In genomic region chr12:85647346-85647745, GRCm38 (mm10) we compare ENCODE assay signal across 8 mouse cellular contexts. TPM values are rescaled to one million over a fixed set of nuclear protein-coding genes. Genes with fewer than 3 reads are reported as not detected.
DNase-seq lines count a peak whose midpoint lies in the region; TF ChIP-seq lines count a peak whose summit lies in the region.

No protein-coding gene starts in this region.

- no peaks in the 10 kb centered on the region for H3K36me3 ChIP-seq in testis, adult 2 months (ENCODE audit: control insufficient read depth, insufficient read depth, low read length)

- H3K4me1 ChIP-seq in testis, adult 2 months (ENCODE audit: control insufficient read depth, insufficient read depth, low read length), result no peaks in the 10 kb centered on the region

- no peak for TF ChIP-seq POLR2A in testis, adult 2 months (IDR thresholded peaks at IDR 0.05; ENCODE audit: control insufficient read depth, low read depth, low read length)

- DNase-seq in embryo, embryonic 10 days (ENCODE audit: low spot score), result peak; percentile 37
- DNase-seq in embryo, embryonic 9.5 days (ENCODE audit: extremely low spot score), result no peak
- DNase-seq in testis, postnatal 10 days (ENCODE audit: low spot score), result no peak
- DNase-seq in kidney, postnatal 4 days, result peak; percentile 44 to 58
- DNase-seq in thymus, postnatal 36 days, result peak; percentile 57 to 65
- DNase-seq in frontal cortex, adult 2 months (ENCODE audit: extremely low spot score in 1 of 2, low spot score in 1 of 2), result no peak
- no peak for DNase-seq in urinary bladder, adult 2 months (ENCODE audit: low spot score)

- H3K27ac ChIP-seq in testis, adult 2 months (ENCODE audit: control insufficient read depth, insufficient read depth, low read depth, low read length), result no peak overlapping the region

- no peaks in the 10 kb centered on the region for H3K27me3 ChIP-seq in testis, adult 2 months (ENCODE audit: control insufficient read depth, insufficient read depth, low read length)

- TF ChIP-seq CTCF in testis, adult 2 months (IDR thresholded peaks at IDR 0.05; ENCODE audit: control insufficient read depth, insufficient read depth, insufficient replicate concordance, low read depth, low read length), result peak; percentile 32; the same call in 1 of the 2 replicates

- H3K4me3 ChIP-seq in testis, adult 2 months (ENCODE audit: control insufficient read depth, low read depth, low read length), result no peak overlapping the region

RNA-seq across cellular contexts. Expression of gene Batf, which starts 39.1 kb away (rescaled TPM):
- polyA plus RNA-seq in testis, adult 2 months (2012; rRNA removed), result 0.59 and 1.1 TPM in 2 replicates
- 0.56 and 0.74 TPM in 2 replicates for polyA plus RNA-seq in frontal cortex, adult 2 months (2012; rRNA removed)
- polyA plus RNA-seq in urinary bladder, adult 2 months (2012; rRNA removed), result 4.0 and 4.9 TPM in 2 replicates

RNA-seq across cellular contexts. Expression of gene Jdp2, which starts 48.5 kb away (rescaled TPM):
- 0.81 and 0.91 TPM in 2 replicates for polyA plus RNA-seq in testis, adult 2 months (2012; rRNA removed)
- 45.8 and 51.8 TPM in 2 replicates for polyA plus RNA-seq in frontal cortex, adult 2 months (2012; rRNA removed)
- 20.3 and 27.1 TPM in 2 replicates for polyA plus RNA-seq in urinary bladder, adult 2 months (2012; rRNA removed)

Comparison
In these comparisons a context has a peak if more than half of its experiments do, and no peak if none do; other contexts are left out.
1. DNase-seq: peak in embryo, embryonic 10 days (single experiment), kidney, postnatal 4 days (2 of 2) and thymus, postnatal 36 days (2 of 2); none in embryo, embryonic 9.5 days (single experiment), testis, postnatal 10 days (single experiment), frontal cortex, adult 2 months (0 of 2) and urinary bladder, adult 2 months (single experiment).
2. RNA of gene Jdp2, which starts 48.5 kb away (polyA plus RNA-seq): 45.8 to 51.8 TPM in frontal cortex, adult 2 months and 20.3 to 27.1 TPM in urinary bladder, adult 2 months; 0.81 to 0.91 TPM in testis, adult 2 months; every median in the first group is over 10 times any median in the second.